Mouse (Mus musculus) ES-E14 (cell line): Measurements from ENCODE around the gene H2-Eb1.

Experiments used
- CHD2 ChIP-seq: IDR thresholded peaks from 2 replicates; pipeline ENCODE4 v1.6.1; 2014; ENCODE audit warnings: mild to moderate bottlenecking, low read depth, low read length, inconsistent platforms
- HCFC1 ChIP-seq: IDR thresholded peaks from 2 replicates; pipeline ENCODE4 v1.6.1; 2012; ENCODE audit warnings: low read length, inconsistent platforms, borderline replicate concordance; ENCODE audit not compliant: insufficient read depth
- MAFK ChIP-seq: IDR thresholded peaks from 2 replicates; pipeline ENCODE4 v1.6.1; 2014; ENCODE audit warnings: mild to moderate bottlenecking, low read depth, low read length, inconsistent platforms; ENCODE audit not compliant: insufficient read depth
- ZC3H11A ChIP-seq: IDR thresholded peaks from 2 replicates; pipeline ENCODE4 v1.6.1; 2012; ENCODE audit warnings: low read depth, mild to moderate bottlenecking, inconsistent platforms, low read length, borderline replicate concordance
- ZNF384 ChIP-seq: IDR thresholded peaks from 2 replicates; pipeline ENCODE4 v1.6.1; 2012; ENCODE audit warnings: low read depth, low read length, inconsistent platforms

DNA sequence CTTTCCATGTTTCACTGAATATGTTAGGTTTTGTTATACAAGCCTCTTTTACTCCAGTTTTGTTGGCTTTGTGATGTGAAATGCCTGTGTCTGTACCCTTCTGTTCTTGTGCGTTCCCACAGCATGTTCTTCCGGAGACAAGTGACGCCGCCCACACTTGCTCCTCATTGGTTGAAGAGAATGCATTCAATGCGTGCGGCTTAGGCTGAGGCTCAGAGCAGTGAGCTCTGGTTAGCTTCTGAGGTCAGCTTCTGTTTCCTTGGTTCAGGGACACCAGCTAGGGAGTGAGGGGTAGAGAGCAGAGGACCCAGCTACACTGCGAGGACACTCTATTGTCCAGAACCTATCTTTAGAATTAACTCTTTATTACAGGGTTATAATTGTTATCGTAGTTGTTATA, 14.1 kb upstream of the H2-Eb1 start:
- TF ChIP-seq CHD2, result peak; percentile 98
- TF ChIP-seq ZC3H11A, result no peak
- TF ChIP-seq MAFK, result no peak
- no peak for TF ChIP-seq ZNF384
- TF ChIP-seq HCFC1, result no peak
